Mouse (Mus musculus) heart, postnatal 0 days (tissue): ENCODE results near the gene Ttk. TPM values are rescaled to one million over a fixed set of nuclear protein-coding genes. Genes with fewer than 3 reads are reported as not detected.

Experiments
- ATAC-seq: fragments of 200-750 bp; cut with Nextera tagmentation; 2 replicates; pipeline ENCODE4 v1.8.0; 2017; ENCODE audit warnings: low read depth, moderate number of reproducible peaks, moderate library complexity; ENCODE audit not compliant: insufficient read depth
- DNase-seq: peaks from one replicate; pipeline ENCODE4 v3.0.0-alpha.2; 2016; ENCODE audit warnings: low spot score
- H3K27ac ChIP-seq: fragments of 300-500 bp; sonication (generic); 2 replicates; pipeline ENCODE4 v1.5.1; 2014; ENCODE audit warnings: low read depth, mild to moderate bottlenecking
- H3K27me3 ChIP-seq: fragments of 300-500 bp; sonication (generic); 2 replicates; pipeline ENCODE4 v1.6.1; 2014; ENCODE audit warnings: low read length, mixed read lengths; ENCODE audit not compliant: control insufficient read depth, insufficient read depth
- H3K36me3 ChIP-seq: fragments of 300-500 bp; sonication (generic); replicated peaks from 2 replicates; pipeline ENCODE4 v1.6.1; 2014; ENCODE audit warnings: low read length, mixed read lengths; ENCODE audit not compliant: control insufficient read depth, insufficient read depth
- H3K4me1 ChIP-seq: fragments of 300-500 bp; sonication (generic); 2 replicates; pipeline ENCODE4 v1.6.1; 2014; ENCODE audit warnings: antibody characterized with exemption; ENCODE audit not compliant: control insufficient read depth, insufficient read depth
- H3K4me2 ChIP-seq: fragments of 300-500 bp; sonication (generic); 2 replicates; pipeline ENCODE4 v1.6.1; 2014; ENCODE audit warnings: low read depth, mild to moderate bottlenecking, low read length, moderate library complexity
- H3K4me3 ChIP-seq: fragments of 300-500 bp; sonication (generic); 2 replicates; pipeline ENCODE4 v1.5.1; 2014; ENCODE audit warnings: low read depth, low read length
- H3K9ac ChIP-seq: fragments of 300-500 bp; sonication (generic); replicated peaks from 2 replicates; pipeline ENCODE4 v1.6.1; 2014; ENCODE audit warnings: low read depth, low read length, mixed read lengths
- H3K9me3 ChIP-seq: fragments of 300-500 bp; sonication (generic); replicated peaks from 2 replicates; pipeline ENCODE4 v1.6.1; 2016; ENCODE audit warnings: low read length; ENCODE audit not compliant: control insufficient read depth
- CTCF ChIP-seq: IDR thresholded peaks from 2 replicates; pipeline ENCODE4 v1.5.1; 2016; ENCODE audit warnings: antibody characterized with exemption, control low read depth, low read depth
- EP300 ChIP-seq: IDR thresholded peaks from 2 replicates; pipeline ENCODE4 v1.6.1; 2016; ENCODE audit warnings: antibody characterized with exemption, low read depth
- WGBS: fragments of 180-500 bp; shearing (Covaris S2); extraction: QIAGEN DNeasy Blood & Tissue Kit; methylation state at CpG from one replicate; pipeline ENCODE4 v1.1.7; 2014; 5-methylcytosine and 5-hydroxymethylcytosine counted together
- polyA plus RNA-seq: library from polyadenylated mRNA; unstranded; fragments of >200 nt; fragmentation: Nextera tagmentation; extraction: Ambion mirVana; gene quantifications from 2 replicates; pipeline ENCODE4 v1.2.1, GENCODE M21; 2015
- total RNA-seq: library from RNA; depleted of rRNA; stranded (reverse); fragments of >200 nt; gene quantifications from 2 replicates; pipeline ENCODE4 v1.2.3, GENCODE M21; 2014; ENCODE audit warnings: low replicate concordance; rRNA removed

The Ttk gene
- total and polyA plus RNA-seq, 2 experiments from 2014 or later: 4.5 to 6.5 TPM

DNA sequence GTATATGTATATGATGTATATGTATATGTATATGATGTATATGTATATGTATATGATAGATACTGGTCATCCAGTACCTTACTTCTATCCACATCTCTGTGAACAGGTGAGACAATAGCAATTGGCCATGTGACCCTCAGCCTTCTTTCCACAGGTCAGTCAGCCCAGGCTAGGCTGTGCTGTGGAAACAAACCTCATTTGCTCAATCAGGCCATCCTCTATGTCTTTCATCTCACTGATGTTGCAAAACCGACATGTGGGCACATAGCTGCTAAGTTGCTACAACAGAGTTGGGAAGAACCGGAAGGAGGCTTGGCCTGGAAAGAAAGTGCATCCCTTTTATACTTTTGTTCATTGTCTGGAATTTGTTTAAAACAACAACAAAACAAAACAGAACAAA, 67.6 kb downstream of the Ttk start:
- no peaks in the 10 kb centered on the region for H3K4me1 ChIP-seq
- H3K27me3 ChIP-seq: no peaks in the 10 kb centered on the region
- no peaks in the 10 kb centered on the region for H3K9me3 ChIP-seq
- H3K27ac ChIP-seq: no peak overlapping the region
- no peak overlapping the region for H3K4me2 ChIP-seq
- DNase-seq (no peak), ATAC-seq (no peak)
- H3K9ac ChIP-seq: no peak overlapping the region
- H3K4me3 ChIP-seq: no peak overlapping the region
- H3K36me3 ChIP-seq: no peaks in the 10 kb centered on the region
- TF ChIP-seq EP300 (no peak), CTCF (no peak)
- WGBS: 72% methylated on average over 2 of the region's 2 CpGs

DNA sequence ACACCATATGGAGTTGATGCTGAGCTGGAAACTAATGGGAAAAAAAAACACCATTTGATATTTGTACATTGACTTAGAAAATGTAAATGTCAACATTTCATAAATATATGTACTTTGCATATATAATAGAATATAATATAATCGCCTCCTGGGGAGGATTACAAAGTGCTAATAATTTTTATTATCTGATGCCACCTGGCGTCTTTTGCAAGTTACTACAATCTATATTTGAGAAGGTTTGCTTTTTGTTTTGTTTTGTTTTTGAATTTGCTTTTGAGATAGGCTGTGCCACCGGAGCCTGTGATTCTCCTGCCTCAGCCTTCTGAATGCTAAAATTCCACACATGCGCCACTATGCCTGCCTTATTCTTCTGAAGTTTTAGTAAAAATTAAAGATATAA, 71.3 kb downstream of the Ttk start:
- no peak overlapping the region for H3K4me2 ChIP-seq
- WGBS: 48% methylated on average over 4 of the region's 4 CpGs
- H3K9ac ChIP-seq: no peak overlapping the region
- ATAC-seq (no peak), DNase-seq (peak; percentile 29)
- no peak for TF ChIP-seq EP300
- TF ChIP-seq CTCF: peak; percentile 18
- H3K36me3 ChIP-seq: no peaks in the 10 kb centered on the region
- H3K27me3 ChIP-seq: no peaks in the 10 kb centered on the region
- no peaks in the 10 kb centered on the region for H3K4me1 ChIP-seq
- no peaks in the 10 kb centered on the region for H3K9me3 ChIP-seq
- no peak overlapping the region for H3K27ac ChIP-seq
- H3K4me3 ChIP-seq: no peak overlapping the region

DNA sequence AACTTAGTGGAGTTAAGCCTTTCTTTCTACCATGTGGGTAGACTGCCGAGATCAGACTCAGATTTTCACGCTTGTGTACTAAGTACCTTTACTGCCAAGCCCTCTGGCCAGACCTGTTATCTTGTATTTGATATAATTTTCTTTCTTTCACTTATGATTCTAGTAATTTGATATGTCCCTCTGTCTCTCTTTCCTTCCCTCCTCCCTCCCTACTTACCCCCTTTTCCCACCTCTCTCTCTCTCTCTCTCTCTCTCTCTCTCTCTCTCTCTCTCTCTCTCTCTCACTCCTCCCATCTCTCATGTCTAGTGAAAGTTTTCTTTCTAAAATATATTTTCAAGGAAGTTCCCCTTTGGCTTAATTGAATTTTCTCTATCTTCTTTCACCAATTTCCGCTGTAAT, 72.5 kb downstream of the Ttk start:
- H3K27ac ChIP-seq: no peak overlapping the region
- H3K9ac ChIP-seq: no peak overlapping the region
- H3K9me3 ChIP-seq: no peaks in the 10 kb centered on the region
- H3K4me1 ChIP-seq: no peaks in the 10 kb centered on the region
- no peaks in the 10 kb centered on the region for H3K36me3 ChIP-seq
- H3K4me2 ChIP-seq: no peak overlapping the region
- H3K27me3 ChIP-seq: no peaks in the 10 kb centered on the region
- TF ChIP-seq EP300 (no peak), CTCF (no peak)
- WGBS: 71% methylated on average over 3 of the region's 3 CpGs
- no peak overlapping the region for H3K4me3 ChIP-seq
- ATAC-seq (no peak), DNase-seq (no peak)

DNA sequence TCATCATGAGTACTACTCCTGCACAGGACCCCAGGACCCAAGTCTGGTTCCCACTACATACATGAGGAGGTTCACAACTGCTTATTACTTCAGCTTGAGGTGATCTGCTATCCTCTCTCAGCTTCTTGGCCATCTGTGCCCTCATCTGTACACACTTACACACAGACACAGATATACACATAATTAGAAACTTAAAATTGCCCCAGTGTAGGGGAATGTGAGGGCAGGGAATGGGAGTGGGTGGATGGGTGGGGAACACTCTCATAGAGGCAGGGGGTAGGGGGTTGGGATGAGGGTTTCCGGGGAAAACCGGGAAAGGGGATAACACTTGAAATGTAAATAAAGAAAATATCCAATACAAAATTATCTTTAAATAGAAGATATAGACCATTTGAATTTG, 75.3 kb downstream of the Ttk start:
- Histone ChIP-seq H3K9ac (no peak overlapping the region), H3K4me1 (no peaks in the 10 kb centered on the region), H3K36me3 (no peaks in the 10 kb centered on the region), H3K4me2 (no peak overlapping the region), H3K27ac (no peak overlapping the region), H3K27me3 (no peaks in the 10 kb centered on the region), H3K4me3 (no peak overlapping the region), H3K9me3 (no peaks in the 10 kb centered on the region)
- DNase-seq: no peak
- TF ChIP-seq CTCF (no peak), EP300 (no peak)
- ATAC-seq: no peak
- 88% methylated on average over 2 of the region's 2 CpGs for WGBS

DNA sequence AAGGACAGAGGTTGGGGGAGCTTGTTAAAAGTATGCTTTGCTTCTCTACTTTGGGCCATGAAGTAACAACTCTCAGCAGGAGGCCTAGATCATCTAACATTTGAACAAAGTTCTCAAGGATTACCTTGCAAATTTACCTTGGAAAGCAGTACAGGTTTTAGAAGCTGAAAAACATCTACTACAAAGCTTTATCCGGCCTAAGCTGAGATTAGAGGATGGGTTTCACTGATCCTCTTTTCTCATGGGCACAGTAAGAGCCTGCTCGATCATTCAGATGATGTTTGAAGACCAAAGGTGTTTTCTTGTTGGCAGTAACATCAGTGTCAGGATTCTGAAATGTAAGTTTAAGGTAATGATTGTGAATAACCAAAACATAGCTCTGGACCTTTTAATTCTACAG, 76.4 kb downstream of the Ttk start:
- Histone ChIP-seq H3K4me3 (no peak overlapping the region), H3K36me3 (no peaks in the 10 kb centered on the region), H3K27me3 (no peaks in the 10 kb centered on the region), H3K9me3 (no peaks in the 10 kb centered on the region), H3K4me2 (no peak overlapping the region), H3K4me1 (no peaks in the 10 kb centered on the region), H3K27ac (no peak overlapping the region), H3K9ac (no peak overlapping the region)
- TF ChIP-seq EP300: no peak
- DNase-seq (no peak), ATAC-seq (no peak)
- WGBS: 73% methylated on average over 2 of the region's 2 CpGs

Other genes starting within 250 kb of the Ttk start
- gene Elovl4, start 28.4 kb upstream of the Ttk start, total RNA-seq: 0.65 TPM in 1 of 2 replicates, not detected in the other
- 0.41 and 0.45 TPM in 2 replicates for gene Elovl4, start 28.4 kb upstream of the Ttk start, polyA plus RNA-seq
- gene Bckdhb, start 90.5 kb downstream of the Ttk start, total RNA-seq: 40.5 and 59.9 TPM in 2 replicates
- 86.6 and 89.5 TPM in 2 replicates for gene Bckdhb, start 90.5 kb downstream of the Ttk start, polyA plus RNA-seq